Mouse (Mus musculus) ES-Bruce4 (cell line): ENCODE data around the gene Gm49366. TPM values are rescaled to one million over a fixed set of nuclear protein-coding genes. Genes with fewer than 3 reads are reported as not detected.
"Not testable (repeated sequence)": the region's sequence is repeated elsewhere in the genome, so short reads cannot be mapped to it uniquely, and the experiment has no call there.

ENCODE experiments used
- H3K27ac ChIP-seq: 2 replicates; pipeline ENCODE4 v1.5.1; 2012; ENCODE audit warnings: low read length, inconsistent platforms; ENCODE audit not compliant: insufficient read depth
- H3K27me3 ChIP-seq: 2 replicates; pipeline ENCODE4 v1.6.1; 2012; ENCODE audit warnings: mild to moderate bottlenecking, low read length, inconsistent platforms; ENCODE audit not compliant: control insufficient read depth, poor library complexity, insufficient read depth, severe bottlenecking
- H3K36me3 ChIP-seq: 2 replicates; pipeline ENCODE4 v1.6.1; 2012; ENCODE audit warnings: inconsistent platforms, mild to moderate bottlenecking, low read length, moderate library complexity; ENCODE audit not compliant: control insufficient read depth, poor library complexity, insufficient read depth, severe bottlenecking
- H3K4me1 ChIP-seq: one replicate; pipeline ENCODE4 v1.8.1; 2011; ENCODE audit warnings: low read length; ENCODE audit not compliant: control insufficient read depth, insufficient read depth
- H3K4me3 ChIP-seq: 2 replicates; pipeline ENCODE4 v1.5.1; 2011; ENCODE audit warnings: low read depth, mild to moderate bottlenecking, low read length
- H3K9ac ChIP-seq: 2 replicates; pipeline ENCODE4 v1.6.1; 2012; ENCODE audit warnings: low read depth, mild to moderate bottlenecking, inconsistent platforms; ENCODE audit not compliant: poor library complexity, severe bottlenecking
- H3K9me3 ChIP-seq: replicated peaks from 2 replicates; pipeline ENCODE4 v1.6.1; 2012; ENCODE audit warnings: mild to moderate bottlenecking, low read length, inconsistent platforms; ENCODE audit not compliant: control insufficient read depth, poor library complexity, insufficient read depth, severe bottlenecking
- CTCF ChIP-seq: IDR thresholded peaks from one replicate; pipeline ENCODE4 v1.8.1; 2011; ENCODE audit warnings: low read depth, low read length
- EP300 ChIP-seq: IDR thresholded peaks from 2 replicates; pipeline ENCODE4 v1.6.1; 2011; ENCODE audit warnings: low read depth, low read length; ENCODE audit not compliant: insufficient read depth
- POLR2A ChIP-seq: IDR thresholded peaks from one replicate; pipeline ENCODE4 v1.8.1; 2011; ENCODE audit warnings: low read length; ENCODE audit not compliant: insufficient read depth
- polyA plus RNA-seq: library from polyadenylated mRNA; stranded (reverse); fragments of >200 nt; gene quantifications from 2 replicates; pipeline ENCODE4 v1.2.4, GENCODE M21; 2011; ENCODE audit warnings: low read depth; ENCODE audit not compliant: missing spikeins, insufficient read depth, insufficient read length

The Gm49366 gene
- not detected in 2 replicates for polyA plus RNA-seq

- not testable (repeated sequence) for H3K36me3 ChIP-seq, H3K27me3 ChIP-seq, H3K4me1 ChIP-seq, H3K27ac ChIP-seq, H3K9me3 ChIP-seq
- H3K9ac ChIP-seq = peak within 1 kb of the TSS; percentile 60
- peak within 1 kb of the TSS; percentile 63 for H3K4me3 ChIP-seq
Measured at GRCm38 (mm10) chr12:84038691-84039111, at the start of gene Gm49366. Gene Gm49366, plus strand, starts transcription at chr12:84038935.

- TF ChIP-seq EP300 (no peak), CTCF (peak; percentile 12)
- no peaks in the 10 kb centered on the region for H3K9me3 ChIP-seq
- H3K36me3 ChIP-seq = no peaks in the 10 kb centered on the region
- H3K4me3 ChIP-seq = no peak overlapping the region
- H3K27me3 ChIP-seq = no peaks in the 10 kb centered on the region
- H3K27ac ChIP-seq = no peak overlapping the region
- H3K4me1 ChIP-seq = no peaks in the 10 kb centered on the region
- no peak overlapping the region for H3K9ac ChIP-seq
Measured at GRCm38 (mm10) chr12:83989378-83989777, 49.4 kb upstream of the Gm49366 start.

- no peaks in the 10 kb centered on the region for H3K4me1 ChIP-seq
- no peak overlapping the region for H3K4me3 ChIP-seq
- H3K36me3 ChIP-seq = no peaks in the 10 kb centered on the region
- H3K27me3 ChIP-seq = no peaks in the 10 kb centered on the region
- TF ChIP-seq CTCF = no peak
- no peak for TF ChIP-seq EP300
- TF ChIP-seq POLR2A = no peak
- no peak overlapping the region for H3K27ac ChIP-seq
- H3K9ac ChIP-seq = no peak overlapping the region
- peaks cover 5% of the 10 kb centered on the region for H3K9me3 ChIP-seq
Measured at GRCm38 (mm10) chr12:83997221-83997620, 41.5 kb upstream of the Gm49366 start.

- TF ChIP-seq POLR2A = no peak
- no peak for TF ChIP-seq CTCF
- TF ChIP-seq EP300 = no peak
- Histone ChIP-seq H3K9ac (no peak overlapping the region), H3K27me3 (no peaks in the 10 kb centered on the region), H3K36me3 (no peaks in the 10 kb centered on the region), H3K9me3 (peaks cover 12% of the 10 kb centered on the region), H3K4me1 (no peaks in the 10 kb centered on the region), H3K27ac (no peak overlapping the region), H3K4me3 (no peak overlapping the region)
Measured at GRCm38 (mm10) chr12:83998341-83999107, 40.2 kb upstream of the Gm49366 start.

- not testable (repeated sequence) for H3K4me1 ChIP-seq, H3K27me3 ChIP-seq, H3K27ac ChIP-seq, H3K36me3 ChIP-seq, H3K4me3 ChIP-seq, H3K9ac ChIP-seq
- peaks cover 14% of the 10 kb centered on the region for H3K9me3 ChIP-seq
Measured at GRCm38 (mm10) chr12:83999237-83999636, 39.5 kb upstream of the Gm49366 start.

- no peak for TF ChIP-seq CTCF
- Histone ChIP-seq H3K4me1 (no peaks in the 10 kb centered on the region), H3K27ac (no peak overlapping the region), H3K4me3 (no peak overlapping the region), H3K9me3 (peaks cover 14% of the 10 kb centered on the region), H3K36me3 (no peaks in the 10 kb centered on the region), H3K9ac (no peak overlapping the region), H3K27me3 (no peaks in the 10 kb centered on the region)
Measured at GRCm38 (mm10) chr12:84000418-84000817, 38.3 kb upstream of the Gm49366 start.
